Mouse (Mus musculus) heart, adult 2 months (tissue): ENCODE results near the gene Pbx1.

ENCODE experiments used
- CTCF ChIP-seq: fragments of 200-600 bp; IDR thresholded peaks from 2 replicates; pipeline ENCODE4 v1.8.1; 2022; ENCODE audit warnings: antibody characterized with exemption, mild to moderate bottlenecking, moderate library complexity
- EP300 ChIP-seq: fragments of 200-500 bp; IDR thresholded peaks from 2 replicates; pipeline ENCODE4 v1.6.1; 2011; ENCODE audit warnings: low read depth, low read length, control low read depth; ENCODE audit not compliant: insufficient read depth

DNA sequence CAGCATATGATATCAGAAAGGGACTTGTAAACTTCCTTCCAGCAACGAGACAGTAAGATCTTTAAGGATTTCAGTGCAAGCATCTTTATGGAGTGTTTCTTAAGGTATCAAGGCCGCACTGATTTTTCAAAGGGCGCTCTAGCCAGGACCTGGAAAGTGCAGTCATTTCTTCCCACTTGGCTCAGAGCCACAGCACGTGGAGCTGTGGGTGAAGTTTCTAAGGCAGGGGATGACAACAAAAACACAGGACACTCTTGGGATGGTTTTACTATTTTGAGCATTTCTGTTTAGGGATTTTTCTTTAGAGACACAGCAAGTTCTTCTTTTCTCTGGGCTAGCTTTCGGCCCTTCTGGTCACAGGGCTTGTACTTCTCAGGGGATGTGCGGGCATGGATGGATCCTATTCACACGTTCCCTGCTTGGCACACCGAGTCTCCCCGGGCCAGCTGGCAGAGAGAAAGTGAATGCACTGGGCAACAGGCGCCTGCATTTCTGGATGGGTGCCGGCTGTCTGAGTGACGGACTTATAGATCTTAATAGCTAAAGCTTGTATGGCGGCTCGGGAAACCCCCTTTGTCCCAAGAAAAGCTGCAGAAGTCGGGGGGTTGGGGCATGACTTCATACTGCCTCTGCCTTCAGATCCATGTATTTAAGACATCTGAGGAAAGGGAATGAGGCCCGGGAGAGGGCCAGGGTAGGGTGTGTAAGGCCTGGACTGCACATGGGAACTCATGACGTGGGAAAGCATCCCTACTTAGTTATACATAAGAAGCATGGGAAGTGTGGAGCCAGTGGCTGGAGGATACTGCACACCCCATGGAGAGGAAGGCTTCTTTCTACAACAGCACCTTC is 215.9 kb downstream of the Pbx1 start:
- TF ChIP-seq EP300, result no peak
- TF ChIP-seq CTCF, result no peak
